Mouse (Mus musculus) CD4-positive, CD25-positive, alpha-beta regulatory T cell, adult 2 months (primary cell): Measurements from ENCODE around the gene Numb.

Experiments
- DNase-seq: peaks from one replicate; pipeline ENCODE4 v3.0.0-alpha.2; 2012; ENCODE audit warnings: low read depth, low spot score

Gene Numb

GRCm38 (mm10) chr12:83852512-83853213 is 69.1 kb downstream of the Numb start:
- no peak for DNase-seq

DNA sequence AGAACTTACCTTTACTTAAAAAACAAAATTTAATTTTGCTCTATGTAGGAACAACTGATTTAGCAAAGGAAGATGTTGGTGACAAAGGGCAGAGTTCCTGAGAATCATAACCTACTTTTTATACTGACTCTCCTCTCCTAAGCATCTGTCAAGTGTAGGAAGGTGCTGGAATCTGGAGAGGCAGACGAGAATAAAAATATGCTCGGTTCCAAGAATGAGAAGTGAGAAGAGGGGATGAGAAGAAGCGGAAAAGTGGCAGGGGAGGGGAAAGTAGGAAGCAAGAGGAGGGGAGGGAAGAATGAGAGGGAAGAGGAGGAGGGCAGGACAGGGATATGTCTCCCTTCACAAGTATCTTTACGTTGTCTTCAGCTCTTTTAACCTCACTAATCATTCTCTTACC is 71.4 kb downstream of the Numb start:
- DNase-seq, result no peak

DNA sequence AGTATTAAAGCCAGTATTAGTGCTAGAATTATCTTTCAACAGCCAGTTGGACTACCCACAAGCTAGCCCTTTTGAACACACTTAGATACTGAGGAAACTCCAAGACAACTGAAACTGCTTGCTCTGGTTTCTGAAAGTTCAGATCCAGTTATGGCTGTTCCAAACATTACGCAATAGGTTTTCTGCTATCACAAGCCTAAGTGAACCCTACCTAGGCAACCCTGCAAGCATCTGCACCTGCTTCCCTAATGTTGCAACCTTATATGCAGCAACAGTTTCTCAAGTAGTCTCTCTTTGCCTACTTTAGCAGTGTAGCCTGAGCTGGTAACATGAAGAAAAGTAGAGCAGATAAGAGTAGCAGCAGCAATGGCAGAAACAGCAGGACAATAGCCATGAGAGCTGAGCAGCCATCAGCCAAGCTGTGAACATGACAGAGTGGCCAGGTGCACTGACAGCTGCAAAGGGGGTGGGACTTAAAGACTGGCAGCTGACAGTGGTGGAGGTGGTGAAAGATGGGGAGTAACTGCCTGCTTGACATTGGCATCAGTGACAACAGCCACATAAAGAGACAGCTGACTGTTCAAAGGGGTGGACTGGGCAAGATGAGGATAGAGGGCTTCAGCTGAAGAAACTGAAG is 73.0 kb downstream of the Numb start:
- DNase-seq, result no peak

DNA sequence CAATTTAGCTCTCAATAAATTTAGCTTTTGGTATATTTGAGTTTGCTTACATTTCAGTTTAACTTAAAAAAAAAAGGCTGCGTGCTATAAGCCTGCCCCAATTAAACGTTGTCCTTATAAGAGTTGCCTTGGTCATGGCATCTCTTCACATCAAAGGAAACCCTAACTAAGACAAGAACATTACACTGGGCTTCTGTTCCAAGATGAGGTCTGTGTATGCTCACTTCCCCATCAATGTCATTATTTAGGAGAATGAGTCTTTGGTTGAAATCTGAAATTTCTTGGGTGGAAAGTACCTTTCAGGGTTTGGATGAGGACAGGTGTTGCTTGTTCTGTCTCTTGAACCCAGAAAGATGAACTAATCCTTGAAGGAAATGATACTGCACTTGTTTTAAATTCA is 73.9 kb downstream of the Numb start:
- DNase-seq, result no peak

- no peak for DNase-seq
These were observed 78.9 kb downstream of the Numb start for GRCm38 (mm10) chr12:83842678-83843440.

DNA sequence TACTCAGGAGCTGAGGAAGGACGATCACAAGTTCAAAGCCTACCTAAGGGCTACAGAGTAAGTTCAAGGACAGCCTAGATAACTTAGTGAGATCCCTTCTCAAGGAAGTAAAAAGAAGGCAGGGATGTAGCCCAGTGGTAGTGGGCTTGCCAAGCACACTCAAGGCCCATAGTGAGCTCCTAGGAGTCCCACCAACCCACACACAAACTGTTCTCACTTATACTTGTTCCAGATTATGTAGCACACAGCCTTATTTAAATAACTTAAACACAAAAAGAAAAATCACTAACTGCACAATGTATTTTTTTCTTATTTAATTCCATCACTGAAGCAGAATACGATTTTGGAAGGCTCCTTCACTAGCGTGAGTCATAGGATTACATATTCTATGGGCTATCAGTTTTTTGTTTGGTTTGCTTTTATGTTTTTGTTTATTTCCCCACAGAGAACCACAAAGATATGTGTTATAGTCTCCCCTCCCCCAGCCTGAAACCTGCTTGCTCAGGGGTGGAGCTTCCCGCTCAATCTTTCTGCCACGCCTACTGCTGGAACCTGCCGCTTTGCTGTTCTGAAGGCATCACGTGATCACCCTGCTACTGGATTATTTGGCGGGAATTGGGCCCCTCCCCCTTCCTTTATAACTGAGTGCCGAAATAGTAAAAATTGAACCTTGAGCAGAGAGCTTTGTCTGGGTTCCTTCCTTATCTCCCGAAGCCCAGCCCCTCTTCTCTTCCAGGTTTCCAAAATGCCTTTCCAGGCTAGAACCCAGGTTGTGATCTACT is 80.1 kb downstream of the Numb start:
- DNase-seq, result no peak

DNA sequence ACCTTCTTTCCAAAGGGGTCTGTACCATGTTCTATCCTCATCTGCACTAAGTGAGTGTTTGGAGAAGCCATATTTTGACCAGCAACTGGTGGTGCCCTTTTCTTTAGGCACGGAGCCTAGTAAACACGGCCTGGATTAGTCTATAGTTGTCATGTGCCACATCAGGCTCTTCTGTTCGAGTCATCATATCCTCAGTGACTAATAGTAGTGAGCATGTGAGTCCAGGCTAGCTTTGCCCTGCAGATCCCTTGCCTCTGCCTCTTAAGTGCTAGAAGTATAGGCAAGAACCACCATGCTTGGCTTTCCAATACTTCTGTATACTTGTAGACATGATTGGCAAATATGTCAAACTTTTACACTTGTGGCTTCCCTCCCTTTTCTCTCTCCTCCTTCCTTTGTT is 87.8 kb downstream of the Numb start:
- no peak for DNase-seq

DNA sequence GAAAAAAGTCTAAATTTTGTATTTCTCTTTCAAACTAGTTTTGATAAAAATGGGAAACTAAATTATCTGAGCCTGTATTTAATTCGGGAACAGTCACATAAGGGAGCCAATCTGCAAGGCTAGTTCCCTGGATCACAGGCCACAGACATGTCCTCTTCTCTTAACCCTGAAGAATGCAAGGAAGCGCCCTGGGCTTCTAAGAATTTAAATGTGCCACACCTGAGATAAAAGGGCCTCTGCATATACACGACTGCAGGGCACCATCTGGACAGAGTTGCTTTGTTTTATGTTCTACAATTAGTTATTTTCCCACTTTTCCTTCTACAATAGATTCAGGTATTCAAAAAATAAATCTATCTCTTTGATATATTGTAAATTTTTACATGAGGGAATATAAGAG is 91.3 kb downstream of the Numb start:
- DNase-seq, result no peak

DNA sequence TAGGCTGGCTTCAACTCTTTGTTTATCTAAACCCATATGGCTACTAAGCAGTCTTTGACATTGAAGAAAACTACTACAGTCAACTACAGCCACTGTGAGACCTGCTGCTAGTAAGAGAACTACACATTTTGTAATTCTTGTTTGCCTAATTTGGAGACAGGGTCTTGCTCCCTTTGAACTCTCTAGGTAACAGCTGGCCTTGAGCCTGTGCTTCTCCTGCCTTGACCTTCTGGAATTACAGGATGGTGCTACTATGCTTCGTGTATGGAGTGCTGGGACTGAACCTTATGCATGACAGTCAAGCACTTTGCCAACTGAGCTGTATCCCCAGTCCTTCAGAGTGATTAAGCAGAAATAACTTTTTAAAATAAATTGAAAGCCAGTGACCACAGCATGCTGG is 105.1 kb downstream of the Numb start:
- no peak for DNase-seq

DNA sequence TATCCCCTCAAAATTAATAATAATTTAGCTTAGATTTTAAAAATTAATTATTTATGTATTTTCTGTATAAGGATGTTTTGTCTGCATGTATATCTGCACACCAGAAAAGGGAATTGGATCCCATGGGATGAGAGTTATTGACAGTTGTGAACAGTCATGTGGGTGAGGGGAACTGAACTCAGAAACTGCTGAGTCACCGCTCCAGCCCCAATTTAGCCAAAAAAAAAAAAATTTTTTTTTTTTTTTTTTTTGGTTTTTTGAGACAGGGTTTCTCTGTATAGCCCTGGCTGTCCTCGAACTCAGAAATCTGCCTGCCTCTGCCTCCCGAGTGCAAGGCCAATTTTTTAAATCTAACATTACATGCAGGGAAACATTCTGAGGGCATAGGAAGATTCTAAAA is 109.8 kb downstream of the Numb start:
- DNase-seq, result no peak

DNA sequence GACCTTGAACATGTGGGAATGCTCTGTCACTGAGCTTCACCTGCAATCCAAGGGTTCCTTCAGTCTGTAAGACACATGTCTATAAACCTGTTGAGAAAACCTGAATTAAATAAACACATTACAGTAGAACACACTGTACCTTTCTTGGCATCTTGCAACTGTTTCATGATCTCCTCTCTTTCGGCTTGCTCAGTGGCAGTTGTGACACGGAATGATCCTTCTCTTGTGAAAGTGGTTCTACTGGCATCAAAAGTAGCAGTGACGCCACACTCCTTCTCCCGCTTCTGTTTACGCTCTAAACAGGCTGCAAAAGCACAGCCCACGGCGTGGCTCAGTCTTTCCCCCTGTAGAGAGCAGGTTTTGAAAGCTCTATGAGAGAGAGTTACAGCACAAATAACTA is 118.1 kb downstream of the Numb start:
- DNase-seq, result no peak

DNA sequence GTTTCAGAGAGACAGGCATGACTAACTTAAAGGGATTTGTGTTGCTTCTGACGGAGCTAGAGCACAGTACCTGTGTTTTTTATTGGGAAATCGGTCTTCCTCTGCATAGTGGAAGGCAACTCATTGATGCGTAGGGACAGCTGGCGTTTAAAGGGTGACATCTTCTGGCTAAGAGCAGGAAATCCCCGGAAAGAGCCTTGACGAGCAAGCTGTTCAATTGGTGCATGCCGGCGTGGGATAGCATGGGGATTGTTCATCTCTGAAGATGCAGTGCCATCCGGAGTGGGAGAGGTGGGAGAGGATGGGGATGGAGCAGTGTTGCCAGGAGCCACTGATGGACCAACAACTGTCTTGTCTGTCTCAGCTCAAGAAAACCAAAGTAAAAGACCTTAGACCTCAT is 120.8 kb downstream of the Numb start:
- no peak for DNase-seq

GRCm38 (mm10) chr12:83798313-83798712 is 123.4 kb downstream of the Numb start:
- DNase-seq, result no peak

GRCm38 (mm10) chr12:83795586-83795985 is 126.1 kb downstream of the Numb start:
- DNase-seq, result no peak

DNA sequence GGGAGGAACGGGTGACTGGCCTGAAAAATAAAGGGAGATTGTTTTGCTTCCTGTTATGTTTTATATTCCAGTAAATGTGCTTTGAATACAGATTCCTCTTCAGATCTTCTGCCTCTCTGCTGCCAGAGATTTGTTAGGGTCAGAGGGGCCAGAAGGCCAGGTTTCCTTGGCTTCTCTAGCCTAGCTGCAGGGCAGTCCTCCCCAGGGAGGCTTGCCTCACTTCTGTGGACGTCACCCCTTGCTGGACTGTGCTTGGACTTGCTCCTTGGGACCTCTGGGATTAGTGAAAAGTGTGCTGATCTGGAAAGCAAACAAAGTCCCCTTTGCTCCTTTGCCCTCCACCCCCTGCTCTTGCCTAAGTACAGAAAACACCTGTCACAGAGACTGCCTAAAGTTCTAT is 126.7 kb downstream of the Numb start:
- DNase-seq, result no peak

- DNase-seq, result no peak
These were observed 128.9 kb downstream of the Numb start for GRCm38 (mm10) chr12:83792706-83793410.

DNA sequence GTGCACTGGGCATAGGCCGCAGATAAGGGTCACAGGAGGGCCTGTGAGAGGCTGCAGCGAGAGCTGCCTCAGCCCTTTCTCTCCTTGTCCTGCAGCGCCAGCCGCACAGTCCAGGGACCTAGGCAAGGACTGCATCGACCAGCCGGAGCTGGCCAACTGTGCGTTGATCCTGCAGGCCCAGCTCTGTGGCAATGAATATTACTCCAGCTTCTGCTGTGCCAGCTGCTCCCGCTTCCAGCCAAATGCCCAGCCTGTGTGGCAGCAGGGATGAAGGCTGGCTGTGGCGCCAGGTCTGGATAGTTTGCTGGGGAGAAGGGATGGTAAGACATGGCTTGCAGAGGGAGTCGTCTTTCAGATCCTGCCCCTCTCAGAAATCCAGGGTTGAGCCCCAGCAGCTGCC is 130.0 kb downstream of the Numb start:
- no peak for DNase-seq

DNA sequence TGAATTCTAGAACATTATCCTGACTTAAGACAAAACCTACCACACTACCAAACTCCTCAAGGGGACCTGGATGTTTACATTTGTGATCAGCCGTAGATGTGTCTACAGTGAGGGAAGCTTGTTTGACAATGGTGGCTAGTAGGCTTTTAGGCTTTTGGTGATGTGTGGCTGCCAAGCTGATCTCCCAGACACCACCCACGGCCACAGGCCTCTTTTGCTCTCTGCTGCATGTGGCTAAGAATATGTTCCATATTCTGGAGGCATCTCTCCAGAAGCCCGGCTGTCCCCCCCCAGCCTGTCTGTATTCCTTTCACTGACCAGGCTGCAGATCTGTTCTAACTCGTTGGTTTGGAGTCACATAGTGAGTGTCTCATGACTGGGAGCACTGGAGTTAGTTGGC is 131.0 kb downstream of the Numb start:
- DNase-seq, result no peak

GRCm38 (mm10) chr12:83789781-83790140 is 132.0 kb downstream of the Numb start:
- no peak for DNase-seq

GRCm38 (mm10) chr12:83789051-83789780 is 132.5 kb downstream of the Numb start:
- no peak for DNase-seq

- no peak for DNase-seq
These were observed 136.4 kb downstream of the Numb start for GRCm38 (mm10) chr12:83785305-83785704.
